Mouse (Mus musculus): ENCODE results near the gene Trmt5. TPM values are rescaled to one million over a fixed set of nuclear protein-coding genes. Genes with fewer than 3 reads are reported as not detected.

Trmt5 gene
- 10 to 100 TPM; 11.8 to 12.3 TPM for total RNA-seq (2021)
- long read RNA-seq, experiment 1, partial matches to known transcripts: 3 of 7 reads
- long read RNA-seq, experiment 1, other reads (novel, unspliced or antisense): 2 of 7 reads
- long read RNA-seq, experiment 2, partial matches to known transcripts: 2 of 6 reads
- long read RNA-seq, experiment 2, other reads (novel, unspliced or antisense): 0 of 6 reads

- intact Hi-C loops (cut with DNase I): loop anchor here (10.0 kb wide), 1 partner anchor 232 kb away; the partner anchor contains the start of gene Six1
- DNase-seq (ENCODE audit: low spot score in 2 of 2): peak; percentile 92 to 94
Observed at GRCm38 (mm10) chr12:73286287-73287092, at the start of gene Trmt5, which contains the start of gene Slc38a6. TSS of gene Trmt5 (minus strand) at chr12:73286710. TSS of gene Slc38a6 (plus strand) at chr12:73286779.

- intact Hi-C loops (cut with DNase I): no loop called here
- DNase-seq (ENCODE audit: low spot score in 2 of 2): peak in 1 of 2 experiments; percentile 8
Observed at GRCm38 (mm10) chr12:73334051-73334551, 47.6 kb upstream of the Trmt5 start.

- intact Hi-C loops (cut with DNase I): no loop called here
- DNase-seq (ENCODE audit: low spot score in 2 of 2): no peak
Observed at GRCm38 (mm10) chr12:73332701-73333100, 46.2 kb upstream of the Trmt5 start.

- intact Hi-C loops (cut with DNase I): no loop called here
- DNase-seq (ENCODE audit: low spot score in 2 of 2): no peak
Observed at GRCm38 (mm10) chr12:73330236-73330635, 43.7 kb upstream of the Trmt5 start.

GRCm38 (mm10) chr12:73328448-73329167 is 42.1 kb upstream of the Trmt5 start:
- DNase-seq (ENCODE audit: low spot score in 2 of 2): no peak
- intact Hi-C loops (cut with DNase I): no loop called here

GRCm38 (mm10) chr12:73327381-73327780 is 40.9 kb upstream of the Trmt5 start:
- no peak for DNase-seq (ENCODE audit: low spot score in 2 of 2)
- intact Hi-C loops (cut with DNase I): no loop called here

- no peak for DNase-seq (ENCODE audit: low spot score in 2 of 2)
- intact Hi-C loops (cut with DNase I): no loop called here
Observed at GRCm38 (mm10) chr12:73325617-73326016, 39.1 kb upstream of the Trmt5 start.

GRCm38 (mm10) chr12:73325181-73325580 is 38.7 kb upstream of the Trmt5 start:
- DNase-seq (ENCODE audit: low spot score in 2 of 2): no peak
- intact Hi-C loops (cut with DNase I): no loop called here

GRCm38 (mm10) chr12:73324742-73325141 is 38.2 kb upstream of the Trmt5 start:
- DNase-seq (ENCODE audit: low spot score in 2 of 2): no peak
- intact Hi-C loops (cut with DNase I): no loop called here

- intact Hi-C loops (cut with DNase I): no loop called here
- DNase-seq (ENCODE audit: low spot score in 2 of 2): peak; percentile 21 to 26
Observed at GRCm38 (mm10) chr12:73324180-73324586, 37.7 kb upstream of the Trmt5 start.

- intact Hi-C loops (cut with DNase I): no loop called here
- DNase-seq (ENCODE audit: low spot score in 2 of 2): no peak
Observed at GRCm38 (mm10) chr12:73317706-73318686, 31.5 kb upstream of the Trmt5 start.

- no peak for DNase-seq (ENCODE audit: low spot score in 2 of 2)
- intact Hi-C loops (cut with DNase I): no loop called here
Observed at GRCm38 (mm10) chr12:73308711-73309110, 22.2 kb upstream of the Trmt5 start.

- intact Hi-C loops (cut with DNase I): no loop called here
- no peak for DNase-seq (ENCODE audit: low spot score in 2 of 2)
Observed at GRCm38 (mm10) chr12:73307750-73308149, 21.2 kb upstream of the Trmt5 start.

GRCm38 (mm10) chr12:73304636-73305035 is 18.1 kb upstream of the Trmt5 start:
- no peak for DNase-seq (ENCODE audit: low spot score in 2 of 2)
- intact Hi-C loops (cut with DNase I): no loop called here

- intact Hi-C loops (cut with DNase I): no loop called here
- no peak for DNase-seq (ENCODE audit: low spot score in 2 of 2)
Observed at GRCm38 (mm10) chr12:73300531-73300930, 14.0 kb upstream of the Trmt5 start.

GRCm38 (mm10) chr12:73298621-73299020 is 12.1 kb upstream of the Trmt5 start:
- DNase-seq (ENCODE audit: low spot score in 2 of 2): no peak
- intact Hi-C loops (cut with DNase I): no loop called here

GRCm38 (mm10) chr12:73295505-73296140 is 9.1 kb upstream of the Trmt5 start:
- intact Hi-C loops (cut with DNase I): no loop called here
- no peak for DNase-seq (ENCODE audit: low spot score in 2 of 2)

- no peak for DNase-seq (ENCODE audit: low spot score in 2 of 2)
- intact Hi-C loops (cut with DNase I): no loop called here
Observed at GRCm38 (mm10) chr12:73294884-73295283, 8.4 kb upstream of the Trmt5 start.
